Mouse (Mus musculus) adrenal gland (tissue): Measurements from ENCODE around the gene AU021092.

Experiments used
- intact Hi-C: fragments of 180-260 bp; cut with DNase I; formaldehyde crosslinking; loops from one replicate; pipeline ENCODE4 v1.15.1; 2025

AU021092 gene

GRCm38 (mm10) chr16:5216686-5217085 is 5.4 kb downstream of the AU021092 start:
- intact Hi-C loops = no loop called here

- intact Hi-C loops = no loop called here
These were observed 8.0 kb downstream of the AU021092 start for GRCm38 (mm10) chr16:5214126-5214525.

- intact Hi-C loops = no loop called here
These were observed 9.9 kb downstream of the AU021092 start for GRCm38 (mm10) chr16:5212150-5212549.

- intact Hi-C loops = no loop called here
These were observed 11.7 kb downstream of the AU021092 start for GRCm38 (mm10) chr16:5210365-5210764.

- intact Hi-C loops = no loop called here
These were observed 16.0 kb downstream of the AU021092 start for GRCm38 (mm10) chr16:5206051-5206450.

GRCm38 (mm10) chr16:5205431-5205970 is 16.6 kb downstream of the AU021092 start:
- intact Hi-C loops = no loop called here

GRCm38 (mm10) chr16:5203668-5204433 is 18.2 kb downstream of the AU021092 start, which contains the start of gene Nagpa:
TSS of gene Nagpa (minus strand) at chr16:5204012.
- intact Hi-C loops = loop anchor here (1.0 kb wide), 1 partner anchor 40 kb away; no protein-coding TSS in a partner anchor

- intact Hi-C loops = loop anchor here (1.0 kb wide), 1 partner anchor 41 kb away; no protein-coding TSS in a partner anchor
These were observed 18.9 kb downstream of the AU021092 start for GRCm38 (mm10) chr16:5203200-5203599.

- intact Hi-C loops = loop anchor here (1.0 kb wide), 1 partner anchor 42 kb away; no protein-coding TSS in a partner anchor
These were observed 19.4 kb downstream of the AU021092 start for GRCm38 (mm10) chr16:5202681-5203080.

GRCm38 (mm10) chr16:5195080-5195479 is 27.0 kb downstream of the AU021092 start:
- intact Hi-C loops = loop anchor here (5.0 kb wide), 1 partner anchor 48 kb away; the partner anchor contains the start of gene Sec14l5

GRCm38 (mm10) chr16:5186234-5186633 is 35.9 kb downstream of the AU021092 start:
- intact Hi-C loops = no loop called here

GRCm38 (mm10) chr16:5185691-5186090 is 36.4 kb downstream of the AU021092 start:
- intact Hi-C loops = no loop called here

- intact Hi-C loops = no loop called here
These were observed 37.1 kb downstream of the AU021092 start for GRCm38 (mm10) chr16:5184956-5185355.

- intact Hi-C loops = no loop called here
These were observed 38.0 kb downstream of the AU021092 start for GRCm38 (mm10) chr16:5184101-5184500.

GRCm38 (mm10) chr16:5183310-5183975 is 38.7 kb downstream of the AU021092 start:
- intact Hi-C loops = no loop called here

GRCm38 (mm10) chr16:5172636-5173035 is 49.5 kb downstream of the AU021092 start:
- intact Hi-C loops = no loop called here

GRCm38 (mm10) chr16:5168829-5169228 is 53.3 kb downstream of the AU021092 start:
- intact Hi-C loops = no loop called here

- intact Hi-C loops = no loop called here
These were observed 54.1 kb downstream of the AU021092 start for GRCm38 (mm10) chr16:5168038-5168437.

GRCm38 (mm10) chr16:5164327-5164726 is 57.8 kb downstream of the AU021092 start:
- intact Hi-C loops = no loop called here
